Mouse (Mus musculus) megakaryocyte-erythroid progenitor cell, adult 5 weeks (primary cell): ENCODE data around the gene Hist1h2bp. TPM values are rescaled to one million over a fixed set of nuclear protein-coding genes. Genes with fewer than 3 reads are reported as not detected.

Experiments
- polyA plus RNA-seq: library from polyadenylated mRNA; stranded (reverse); fragments of >175 nt; gene quantifications from 2 replicates; pipeline ENCODE4 v1.2.3, GENCODE M21; 2012

Gene Hist1h2bp
- 0.74 TPM in 2 replicates for polyA plus RNA-seq

DNA sequence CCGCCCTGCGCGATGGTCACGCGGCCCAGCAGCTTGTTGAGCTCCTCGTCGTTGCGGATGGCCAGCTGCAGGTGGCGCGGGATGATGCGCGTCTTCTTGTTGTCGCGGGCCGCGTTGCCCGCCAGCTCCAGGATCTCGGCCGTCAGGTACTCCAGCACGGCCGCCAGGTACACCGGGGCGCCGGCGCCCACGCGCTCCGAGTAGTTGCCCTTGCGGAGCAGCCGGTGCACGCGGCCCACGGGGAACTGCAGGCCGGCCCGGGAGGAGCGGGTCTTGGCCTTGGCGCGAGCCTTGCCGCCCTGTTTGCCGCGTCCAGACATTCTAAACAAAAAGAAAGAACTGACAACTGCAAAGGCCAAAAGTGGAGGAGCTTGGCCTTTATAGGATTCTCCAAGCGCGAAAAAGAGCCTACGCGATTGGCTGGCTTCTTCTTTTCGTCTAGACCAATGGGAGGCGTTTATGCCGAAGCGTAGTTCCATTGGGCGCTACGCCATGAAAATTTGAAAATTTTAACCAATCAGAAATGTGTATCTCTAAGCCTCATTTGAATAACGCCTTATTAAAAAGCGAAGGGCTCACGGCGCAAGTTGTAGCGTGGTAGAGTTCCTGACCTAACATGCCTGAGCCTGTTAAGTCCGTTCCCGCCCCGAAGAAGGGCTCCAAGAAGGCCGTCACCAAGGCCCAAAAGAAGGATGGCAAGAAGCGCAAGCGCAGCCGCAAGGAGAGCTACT is at the start of gene Hist1h2bp, which contains the start of gene Hist1h2an:
Gene Hist1h2bp (plus strand): TSS at position 563 of the 731 bp plus-strand sequence.
Gene Hist1h2an (minus strand): TSS at position 320 of the 731 bp plus-strand sequence.

DNA sequence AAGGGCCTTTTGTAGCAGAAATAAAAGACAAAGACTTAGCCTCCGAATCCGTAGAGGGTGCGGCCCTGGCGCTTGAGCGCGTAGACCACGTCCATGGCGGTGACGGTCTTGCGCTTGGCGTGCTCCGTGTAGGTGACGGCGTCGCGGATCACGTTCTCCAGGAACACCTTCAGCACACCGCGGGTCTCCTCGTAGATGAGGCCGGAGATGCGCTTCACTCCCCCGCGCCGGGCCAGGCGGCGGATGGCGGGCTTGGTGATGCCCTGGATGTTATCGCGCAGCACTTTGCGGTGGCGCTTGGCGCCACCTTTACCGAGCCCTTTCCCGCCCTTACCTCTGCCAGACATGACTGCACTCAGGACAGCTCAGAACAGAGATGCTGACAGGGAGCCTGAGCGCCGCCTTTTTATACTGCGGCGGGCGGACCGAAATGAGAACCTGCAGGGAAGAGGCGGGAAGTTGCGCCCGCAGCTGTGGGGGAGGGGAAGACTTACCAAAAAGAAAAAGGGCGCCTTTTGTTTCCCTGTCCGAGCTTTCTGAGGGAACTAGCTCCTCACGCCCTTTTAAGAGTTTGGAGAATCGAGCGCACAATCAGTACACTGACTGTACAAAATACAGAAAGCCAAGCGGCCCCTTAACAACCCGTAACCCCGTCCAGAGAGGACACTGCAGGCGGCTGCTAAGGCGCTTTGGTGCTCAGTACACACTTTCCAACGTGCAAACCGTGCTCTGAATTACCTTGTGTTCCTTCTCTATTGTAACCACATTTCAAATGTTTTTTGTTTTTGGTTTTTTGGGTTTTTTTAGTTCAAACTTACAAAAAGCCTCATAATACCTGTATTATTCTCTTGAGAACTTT is 36.9 kb upstream of the Hist1h2bp start, which contains the start of gene Hist1h4k:
Gene Hist1h4k (minus strand): TSS at position 347 of the 859 bp plus-strand sequence.

DNA sequence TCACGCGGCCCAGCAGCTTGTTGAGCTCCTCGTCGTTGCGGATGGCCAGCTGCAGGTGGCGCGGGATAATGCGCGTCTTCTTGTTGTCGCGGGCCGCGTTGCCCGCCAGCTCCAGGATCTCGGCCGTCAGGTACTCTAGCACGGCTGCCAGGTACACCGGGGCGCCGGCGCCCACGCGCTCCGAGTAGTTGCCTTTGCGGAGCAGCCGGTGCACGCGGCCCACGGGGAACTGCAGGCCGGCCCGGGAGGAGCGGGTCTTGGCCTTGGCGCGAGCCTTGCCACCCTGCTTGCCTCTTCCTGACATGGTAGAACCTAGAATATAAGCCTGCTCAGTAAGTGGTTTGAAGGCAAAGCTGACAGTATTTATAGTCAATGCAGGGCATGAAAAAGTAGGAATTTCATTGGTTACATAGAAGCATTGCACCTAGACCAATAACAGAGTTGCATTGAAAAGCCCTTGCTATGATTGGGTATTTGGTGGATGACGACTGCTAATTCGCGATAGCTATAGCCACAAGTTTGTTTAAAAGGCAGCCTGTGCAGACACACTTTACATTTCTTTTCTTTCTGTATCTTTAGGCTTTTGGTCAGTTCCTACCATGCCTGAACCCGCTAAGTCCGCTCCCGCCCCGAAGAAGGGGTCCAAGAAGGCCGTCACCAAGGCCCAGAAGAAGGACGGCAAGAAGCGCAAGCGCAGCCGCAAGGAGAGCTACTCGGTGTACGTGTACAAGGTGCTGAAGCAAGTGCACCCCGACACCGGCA is 33.6 kb upstream of the Hist1h2bp start, which contains the start of the genes Hist1h2ak and Hist1h2bn:
Gene Hist1h2ak (minus strand): TSS at position 304 of the 762 bp plus-strand sequence.
Gene Hist1h2bn (plus strand): TSS at position 600 of the 762 bp plus-strand sequence.

DNA sequence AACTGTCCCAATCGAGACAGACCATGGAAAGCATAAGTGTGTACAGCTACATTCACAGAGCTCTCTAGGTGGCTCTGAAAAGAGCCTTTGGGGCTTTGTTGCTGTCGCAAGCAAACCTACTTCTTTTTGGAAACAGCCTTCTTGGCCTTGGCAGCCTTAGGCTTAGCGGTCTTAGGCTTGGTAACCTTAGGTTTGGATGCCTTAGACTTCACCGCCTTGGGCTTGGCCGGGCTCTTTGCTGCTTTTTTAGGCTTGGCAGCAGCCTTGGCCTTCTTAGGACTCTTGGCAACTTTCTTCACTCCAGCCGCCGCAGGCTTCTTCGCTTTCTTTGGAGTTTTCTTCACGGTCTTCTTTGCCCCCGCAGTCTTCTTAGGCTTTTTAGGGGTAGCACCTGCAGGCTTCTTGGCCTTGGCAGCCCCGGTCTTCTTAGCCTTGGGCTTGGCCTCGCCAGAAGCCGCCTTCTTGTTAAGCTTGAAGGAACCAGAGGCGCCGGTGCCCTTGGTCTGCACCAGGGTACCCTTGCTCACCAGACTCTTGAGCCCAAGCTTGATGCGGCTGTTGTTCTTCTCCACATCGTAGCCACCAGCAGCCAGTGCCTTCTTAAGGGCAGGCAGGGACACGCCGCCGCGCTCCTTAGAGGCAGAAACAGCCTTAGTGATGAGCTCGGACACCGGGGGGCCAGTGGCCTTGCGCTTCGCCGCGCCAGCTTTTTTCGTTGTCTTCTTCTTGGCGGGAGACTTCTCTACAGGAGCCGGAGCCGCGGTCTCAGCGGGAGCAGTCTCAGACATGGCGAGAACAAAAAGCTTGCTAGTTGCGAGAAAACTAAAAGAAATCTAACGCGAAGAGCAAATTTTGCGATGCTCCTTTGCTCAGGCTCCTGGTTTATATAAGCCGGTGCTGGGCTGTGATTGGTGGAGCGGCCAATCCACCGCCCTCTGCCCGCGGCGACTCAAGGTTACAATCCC is 7.2 kb upstream of the Hist1h2bp start, which contains the start of gene Hist1h1b:
Gene Hist1h1b (minus strand): TSS at position 859 of the 965 bp plus-strand sequence.

DNA sequence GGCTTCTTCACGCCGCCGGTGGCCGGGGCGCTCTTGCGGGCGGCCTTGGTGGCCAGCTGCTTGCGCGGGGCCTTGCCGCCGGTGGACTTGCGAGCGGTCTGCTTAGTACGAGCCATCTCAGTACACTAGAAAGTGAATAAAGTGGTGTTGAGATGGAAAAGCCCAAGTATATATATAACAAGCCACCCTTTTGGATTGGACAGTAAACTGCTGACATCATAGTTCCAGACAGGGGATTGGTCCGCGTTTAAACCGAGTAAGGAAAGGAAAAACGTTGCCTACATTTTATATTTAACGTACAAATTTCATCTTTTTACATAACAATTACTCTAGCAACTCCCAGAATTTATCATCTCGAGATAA is 4.0 kb upstream of the Hist1h2bp start, which contains the start of gene Hist1h3i:
Gene Hist1h3i (minus strand): TSS at position 116 of the 363 bp plus-strand sequence.

DNA sequence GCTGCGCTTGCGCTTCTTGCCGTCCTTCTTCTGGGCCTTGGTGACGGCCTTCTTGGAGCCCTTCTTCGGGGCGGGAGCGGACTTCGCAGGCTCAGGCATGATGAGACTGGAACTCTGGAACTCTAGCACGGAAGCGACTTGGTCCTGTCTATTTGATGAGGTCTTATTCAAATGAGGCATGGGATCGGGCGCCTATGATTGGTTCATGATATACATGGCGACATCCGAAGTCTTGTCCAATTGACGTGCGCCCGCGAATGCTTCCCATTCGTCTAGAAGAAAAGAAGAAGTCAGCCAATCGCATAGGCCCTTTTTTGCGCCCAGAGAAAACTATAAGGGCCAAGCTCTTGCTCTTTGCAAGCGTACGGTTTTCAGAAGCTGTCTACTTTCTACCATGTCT is 22.8 kb downstream of the Hist1h2bp start, which contains the start of the genes Hist1h2bq and Hist1h2ao:
Gene Hist1h2bq (minus strand): TSS at position 125 of the 400 bp plus-strand sequence.
Gene Hist1h2ao (plus strand): TSS at position 393 of the 400 bp plus-strand sequence.

DNA sequence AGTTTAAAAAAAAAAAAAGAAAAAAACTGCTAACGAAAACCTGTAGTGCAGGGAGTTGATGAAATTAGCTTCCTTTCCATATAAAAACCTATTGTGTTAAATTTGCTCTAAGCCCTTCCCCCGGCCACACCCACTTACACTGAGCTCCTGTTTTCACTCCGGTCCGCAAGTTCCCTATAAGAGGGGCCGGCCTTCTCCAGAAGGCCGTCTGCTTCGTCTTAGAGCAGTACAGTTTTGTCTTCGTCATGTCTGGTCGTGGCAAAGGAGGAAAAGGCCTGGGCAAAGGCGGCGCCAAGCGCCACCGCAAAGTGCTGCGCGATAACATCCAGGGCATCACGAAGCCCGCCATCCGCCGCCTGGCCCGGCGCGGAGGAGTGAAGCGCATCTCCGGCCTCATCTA is 24.3 kb downstream of the Hist1h2bp start, which contains the start of gene Hist1h4m:
Gene Hist1h4m (plus strand): TSS at position 208 of the 400 bp plus-strand sequence.

DNA sequence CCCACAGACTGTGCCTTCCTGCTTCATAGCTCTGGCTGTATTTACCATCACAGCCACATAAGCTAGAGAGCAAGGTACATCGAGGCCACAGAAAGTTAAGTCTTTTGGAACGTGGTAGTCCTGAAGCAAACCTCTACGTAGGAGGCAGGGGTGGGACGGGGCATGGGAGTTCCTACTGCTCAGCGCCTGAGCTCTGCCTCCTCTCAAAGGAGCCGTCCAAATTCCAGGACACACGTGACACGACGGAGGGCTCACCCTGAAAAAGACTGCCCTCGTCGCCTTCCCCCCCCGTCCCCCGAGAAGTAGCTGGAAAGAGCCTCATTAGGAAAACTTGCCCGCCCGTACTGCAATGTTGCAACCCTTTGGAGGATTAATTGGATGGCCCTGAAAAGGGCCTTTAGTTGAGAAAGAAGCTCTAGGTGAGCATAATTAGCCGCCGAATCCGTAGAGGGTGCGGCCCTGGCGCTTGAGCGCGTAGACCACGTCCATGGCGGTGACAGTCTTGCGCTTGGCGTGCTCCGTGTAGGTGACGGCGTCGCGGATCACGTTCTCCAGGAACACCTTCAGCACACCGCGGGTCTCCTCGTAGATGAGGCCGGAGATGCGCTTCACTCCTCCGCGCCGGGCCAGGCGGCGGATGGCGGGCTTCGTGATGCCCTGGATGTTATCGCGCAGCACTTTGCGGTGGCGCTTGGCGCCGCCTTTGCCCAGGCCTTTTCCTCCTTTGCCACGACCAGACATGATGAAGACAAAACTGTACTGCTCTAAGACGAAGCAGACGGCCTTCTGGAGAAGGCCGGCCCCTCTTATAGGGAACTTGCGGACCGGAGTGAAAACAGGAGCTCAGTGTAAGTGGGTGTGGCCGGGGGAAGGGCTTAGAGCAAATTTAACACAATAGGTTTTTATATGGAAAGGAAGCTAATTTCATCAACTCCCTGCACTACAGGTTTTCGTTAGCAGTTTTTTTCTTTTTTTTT is 44.4 kb downstream of the Hist1h2bp start, which contains the start of gene Hist1h4n:
Gene Hist1h4n (minus strand): TSS at position 779 of the 977 bp plus-strand sequence.

DNA sequence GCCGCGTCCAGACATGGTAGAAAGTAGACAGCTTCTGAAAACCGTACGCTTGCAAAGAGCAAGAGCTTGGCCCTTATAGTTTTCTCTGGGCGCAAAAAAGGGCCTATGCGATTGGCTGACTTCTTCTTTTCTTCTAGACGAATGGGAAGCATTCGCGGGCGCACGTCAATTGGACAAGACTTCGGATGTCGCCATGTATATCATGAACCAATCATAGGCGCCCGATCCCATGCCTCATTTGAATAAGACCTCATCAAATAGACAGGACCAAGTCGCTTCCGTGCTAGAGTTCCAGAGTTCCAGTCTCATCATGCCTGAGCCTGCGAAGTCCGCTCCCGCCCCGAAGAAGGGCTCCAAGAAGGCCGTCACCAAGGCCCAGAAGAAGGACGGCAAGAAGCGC is 46.2 kb downstream of the Hist1h2bp start, which contains the start of the genes Hist1h2ap and Hist1h2br:
Gene Hist1h2ap (minus strand): TSS at position 47 of the 400 bp plus-strand sequence.
Gene Hist1h2br (plus strand): TSS at position 283 of the 400 bp plus-strand sequence.

Other genes starting within 250 kb of the Hist1h2bp start
- not detected in 2 replicates for gene Olfr1366, start 244.7 kb upstream of the Hist1h2bp start, polyA plus RNA-seq
- not detected in 2 replicates for gene Olfr1535, start 227.6 kb upstream of the Hist1h2bp start, polyA plus RNA-seq
- gene Olfr1364, start 205.7 kb upstream of the Hist1h2bp start, polyA plus RNA-seq = not detected in 2 replicates
- gene Olfr1362, start 173.4 kb upstream of the Hist1h2bp start, polyA plus RNA-seq = not detected in 2 replicates
- not detected in 2 replicates for gene Olfr11, start 144.9 kb upstream of the Hist1h2bp start, polyA plus RNA-seq
- 0.03 TPM in 1 of 2 replicates, not detected in the other for gene Olfr1361, start 124.1 kb upstream of the Hist1h2bp start, polyA plus RNA-seq
- not detected in 2 replicates for gene Olfr1360, start 110.1 kb upstream of the Hist1h2bp start, polyA plus RNA-seq
- not detected in 2 replicates for gene Olfr1359, start 89.3 kb upstream of the Hist1h2bp start, polyA plus RNA-seq
- gene Hist1h2bl, start 71.3 kb upstream of the Hist1h2bp start, polyA plus RNA-seq = 1.1 and 2.1 TPM in 2 replicates
- 16.6 and 27.9 TPM in 2 replicates for gene Hist1h2ai, start 71.0 kb upstream of the Hist1h2bp start, polyA plus RNA-seq
- gene Hist1h3h, start 69.8 kb upstream of the Hist1h2bp start, polyA plus RNA-seq = 27.0 and 31.9 TPM in 2 replicates
- gene Hist1h2bm, start 65.4 kb upstream of the Hist1h2bp start, polyA plus RNA-seq = 1.7 and 4.9 TPM in 2 replicates
- gene Hist1h4j, start 52.4 kb upstream of the Hist1h2bp start, polyA plus RNA-seq = 2.5 and 5.2 TPM in 2 replicates
- 19.1 and 29.2 TPM in 2 replicates for gene Hist1h4k, start 37.0 kb upstream of the Hist1h2bp start, polyA plus RNA-seq
- gene Hist1h2ak, start 33.6 kb upstream of the Hist1h2bp start, polyA plus RNA-seq = 83.4 and 107 TPM in 2 replicates
- gene Hist1h2bn, start 33.3 kb upstream of the Hist1h2bp start, polyA plus RNA-seq = 6.8 and 17.1 TPM in 2 replicates
- gene Hist1h1b, start 6.8 kb upstream of the Hist1h2bp start, polyA plus RNA-seq = 5.0 and 8.4 TPM in 2 replicates
- 37.8 and 49.3 TPM in 2 replicates for gene Hist1h3i, start 4.1 kb upstream of the Hist1h2bp start, polyA plus RNA-seq
- gene Hist1h2an, start 243 bp upstream of the Hist1h2bp start, polyA plus RNA-seq = 29.4 and 41.7 TPM in 2 replicates
- 2.3 and 7.9 TPM in 2 replicates for gene Hist1h2bq, start 22.7 kb downstream of the Hist1h2bp start, polyA plus RNA-seq
- gene Hist1h2ao, start 23.0 kb downstream of the Hist1h2bp start, polyA plus RNA-seq = 9,267 and 13,368 TPM in 2 replicates
- 48.0 and 58.9 TPM in 2 replicates for gene Hist1h4m, start 24.3 kb downstream of the Hist1h2bp start, polyA plus RNA-seq
- 4.8 and 10.5 TPM in 2 replicates for gene Hist1h4n, start 44.7 kb downstream of the Hist1h2bp start, polyA plus RNA-seq
- gene Hist1h2ap, start 46.0 kb downstream of the Hist1h2bp start, polyA plus RNA-seq = 6,142 and 6,696 TPM in 2 replicates
- 5.8 TPM in 1 of 2 replicates, not detected in the other for gene Hist1h2br, start 46.3 kb downstream of the Hist1h2bp start, polyA plus RNA-seq
- 0.39 and 0.64 TPM in 2 replicates for gene Zfp184, start 157.6 kb downstream of the Hist1h2bp start, polyA plus RNA-seq
- gene Pom121l2, start 193.7 kb downstream of the Hist1h2bp start, polyA plus RNA-seq = 0.06 TPM in 1 of 2 replicates, not detected in the other
- gene Prss16, start 222.3 kb downstream of the Hist1h2bp start, polyA plus RNA-seq = 3.2 and 6.9 TPM in 2 replicates
- gene Hist1h2ah, start 248.1 kb downstream of the Hist1h2bp start, polyA plus RNA-seq = 5.4 and 12.3 TPM in 2 replicates
- gene Hist1h2bk, start 248.4 kb downstream of the Hist1h2bp start, polyA plus RNA-seq = 15.0 and 17.1 TPM in 2 replicates